Mouse (Mus musculus): ENCODE measurements around the gene Batf3. TPM values are rescaled to one million over a fixed set of nuclear protein-coding genes. Genes with fewer than 3 reads are reported as not detected.

Batf3 gene
- total RNA-seq (2015) (1.0 and 1.9 TPM in 2 replicates), total RNA-seq (2017) (1.3 TPM in 1 of 2 replicates, not detected in the other)

DNA sequence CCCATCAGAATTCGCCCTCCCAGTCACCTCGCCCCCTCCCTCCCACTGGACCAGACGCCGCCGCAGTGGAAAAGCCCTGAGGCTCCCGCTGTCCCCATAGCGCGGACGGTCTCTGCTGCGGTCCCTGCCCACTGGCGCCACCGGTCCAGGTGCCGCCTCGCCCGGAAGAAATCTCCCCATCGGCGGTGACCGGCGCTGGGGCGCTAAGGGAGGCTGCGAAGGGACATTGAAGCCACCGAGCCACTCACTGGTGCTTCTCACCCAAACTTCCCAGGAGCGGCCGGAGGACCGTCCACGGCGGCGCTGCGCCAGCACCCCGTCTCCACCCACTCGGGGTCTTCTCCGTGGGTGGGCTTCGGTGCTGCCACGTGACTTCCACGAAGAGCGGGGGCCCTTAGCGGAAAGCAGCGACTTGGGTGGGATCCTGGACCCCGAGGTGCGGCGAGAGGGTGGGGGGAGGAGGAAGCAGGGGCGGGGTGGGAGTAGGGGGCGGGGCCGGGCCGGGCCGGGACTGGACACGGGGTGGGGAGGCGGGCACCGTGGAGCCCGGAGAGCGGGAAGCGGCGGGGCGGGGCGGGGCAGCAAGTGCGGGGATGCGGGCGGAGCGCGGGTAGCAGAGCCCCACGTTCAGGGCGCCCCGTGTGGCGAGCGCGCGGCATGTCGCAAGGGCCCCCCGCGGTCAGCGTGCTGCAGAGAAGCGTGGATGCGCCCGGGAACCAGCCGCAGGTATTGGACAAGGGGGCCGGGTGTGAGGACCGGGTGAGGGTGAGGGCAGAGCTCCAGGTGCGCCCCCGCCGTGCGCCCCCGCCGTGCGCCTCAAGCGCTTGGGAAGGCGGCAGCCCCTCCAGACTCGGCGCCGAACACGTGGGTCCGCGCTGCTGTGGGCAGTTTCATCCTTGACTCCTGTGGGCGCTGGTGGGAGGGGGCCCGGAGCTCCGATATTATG, at the start of gene Batf3:
TSS of gene Batf3 (plus strand) at position 46 of the 946 bp plus-strand sequence.
- ATAC-seq (replicated peaks; ENCODE audit: poor library complexity) = peak; percentile 63

- ATAC-seq (replicated peaks; ENCODE audit: poor library complexity) = no peak
Observed at GRCm38 (mm10) chr1:191053555-191053954, 44.1 kb upstream of the Batf3 start.

DNA sequence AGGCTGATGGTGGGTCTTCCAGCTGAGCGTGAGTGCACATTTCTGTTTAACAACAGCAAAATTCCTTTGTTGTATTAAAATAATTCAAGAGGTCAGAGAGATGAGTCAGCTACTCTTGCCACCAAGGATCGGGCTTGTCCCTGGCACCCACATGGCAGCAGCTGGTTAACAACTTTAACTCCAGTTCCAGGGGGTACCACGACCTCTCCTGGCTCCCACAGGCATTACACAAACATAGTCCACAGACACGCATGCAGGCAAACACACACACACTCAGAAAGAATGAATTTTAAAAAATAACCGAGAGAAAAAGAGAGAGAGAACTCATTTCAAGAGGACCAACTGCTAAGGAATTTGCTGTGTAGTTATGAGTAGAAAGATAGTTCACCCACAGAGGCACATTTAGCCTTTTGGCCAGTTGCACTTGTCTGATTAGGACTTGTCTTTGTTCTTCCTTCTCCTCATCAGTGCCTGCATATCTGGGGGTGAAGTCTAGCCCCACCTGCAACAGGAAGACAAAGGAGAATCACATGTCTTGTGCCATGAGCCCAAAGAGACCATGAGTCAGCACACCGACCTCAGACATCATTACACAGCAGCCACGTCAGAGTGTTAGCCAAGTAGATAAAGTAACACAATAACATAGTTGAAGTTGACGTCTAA, 42.6 kb upstream of the Batf3 start:
- peak; percentile 91 for ATAC-seq (replicated peaks; ENCODE audit: poor library complexity)

DNA sequence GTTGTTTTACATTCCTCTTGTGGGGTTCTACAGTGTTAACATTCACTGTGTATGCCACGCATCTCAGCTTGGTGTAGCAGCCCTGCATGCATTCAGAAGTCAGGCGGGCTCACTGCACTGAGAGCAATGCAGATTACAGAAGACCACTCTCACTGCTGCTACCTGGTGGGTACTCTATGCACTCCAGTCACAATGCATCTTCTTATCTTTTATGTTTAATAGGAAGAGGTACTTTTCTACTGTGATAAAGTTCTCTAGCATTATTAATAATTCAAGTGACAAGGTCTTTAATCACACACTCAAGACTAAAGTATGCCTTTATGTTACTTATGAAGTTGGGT, 42.1 kb upstream of the Batf3 start:
- ATAC-seq (replicated peaks; ENCODE audit: poor library complexity) = peak; percentile 80

GRCm38 (mm10) chr1:191057461-191057860, 40.2 kb upstream of the Batf3 start:
- ATAC-seq (replicated peaks; ENCODE audit: poor library complexity) = no peak

DNA sequence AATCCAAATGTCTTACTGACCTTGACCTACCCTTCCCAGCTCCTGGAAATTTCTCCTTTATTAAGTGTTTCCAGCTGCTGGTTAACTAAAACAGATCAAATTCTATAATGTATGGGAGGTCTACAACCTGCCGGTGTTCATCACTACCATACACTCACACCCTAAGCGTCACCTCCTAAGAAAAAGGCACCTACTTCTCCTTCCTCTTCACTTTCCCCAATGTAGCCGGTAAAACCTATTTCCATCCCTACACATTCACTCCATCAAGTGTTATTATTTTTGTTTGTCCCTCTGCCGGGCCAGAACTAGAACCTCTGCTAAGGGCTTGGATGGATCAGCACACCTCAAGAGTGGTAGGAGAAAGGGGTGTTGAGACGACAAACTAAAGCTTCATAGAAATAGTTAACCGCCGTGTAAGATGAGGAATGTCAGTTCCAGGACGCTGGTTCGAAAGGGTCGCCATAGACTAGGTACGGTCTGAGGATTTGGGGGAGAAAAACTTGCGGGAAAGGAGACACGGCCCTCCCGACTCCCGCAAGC, 35.3 kb upstream of the Batf3 start:
- ATAC-seq (replicated peaks; ENCODE audit: poor library complexity) = peak; percentile 12

DNA sequence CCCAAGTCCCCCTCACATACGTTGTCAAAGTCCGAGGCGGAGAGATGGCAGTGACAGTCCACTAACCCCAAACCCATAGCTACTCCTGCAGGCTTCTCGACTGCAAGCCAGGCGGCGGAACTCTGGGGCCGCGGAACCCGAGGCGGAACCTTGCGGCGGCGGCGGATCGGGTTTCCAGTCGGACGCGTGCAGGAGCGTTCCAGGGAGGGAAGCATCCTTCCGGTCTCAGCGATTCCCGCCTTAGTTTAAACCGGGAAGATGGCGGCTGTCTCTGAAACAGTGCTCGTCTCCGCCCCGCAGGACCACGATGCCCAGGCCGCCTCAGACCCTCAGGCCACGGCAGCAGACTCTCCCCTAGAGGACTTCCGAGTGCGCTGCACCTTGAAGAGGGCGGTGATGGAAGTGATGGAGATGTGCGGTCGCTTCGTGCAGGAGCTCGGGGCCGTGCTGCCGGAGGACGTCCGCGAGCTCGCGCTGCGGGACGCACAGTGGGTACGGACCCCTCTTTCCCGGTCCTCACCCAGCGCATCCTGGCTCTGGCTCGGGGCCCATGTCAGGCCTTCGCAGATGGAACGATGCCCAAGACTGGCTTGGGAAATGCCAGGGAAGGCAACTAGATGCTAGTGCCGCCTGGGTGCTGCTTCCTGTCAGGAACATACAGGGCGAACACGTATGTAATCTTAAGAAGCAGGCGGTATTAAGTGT, 34.7 kb upstream of the Batf3 start, which contains the start of the genes Tatdn3 and Nsl1:
TSS of gene Tatdn3 (minus strand) at position 152 of the 705 bp plus-strand sequence.
TSS of gene Nsl1 (plus strand) at position 232 of the 705 bp plus-strand sequence.
- peak; percentile 98 for ATAC-seq (replicated peaks; ENCODE audit: poor library complexity)

GRCm38 (mm10) chr1:191063700-191064099, 33.9 kb upstream of the Batf3 start:
- no peak for ATAC-seq (replicated peaks; ENCODE audit: poor library complexity)

DNA sequence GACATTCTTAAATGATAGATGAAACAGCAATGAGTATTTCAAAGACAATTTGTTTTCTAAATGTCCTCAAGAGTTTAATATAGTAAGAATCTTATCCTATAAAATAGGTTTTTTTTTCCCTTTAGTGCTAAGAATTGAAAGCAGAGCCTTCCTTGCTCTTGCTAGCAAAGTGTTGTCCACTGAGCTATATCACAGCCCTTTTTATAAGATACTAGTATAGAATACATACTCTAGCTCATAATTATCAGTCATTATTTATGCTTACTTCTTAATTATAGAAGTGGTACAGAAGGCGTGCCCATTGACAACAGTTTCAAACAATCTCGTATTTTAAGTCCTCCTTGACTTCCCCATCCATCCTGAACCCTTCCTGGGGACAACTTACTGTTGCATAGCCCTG, 33.1 kb upstream of the Batf3 start:
- ATAC-seq (replicated peaks; ENCODE audit: poor library complexity) = no peak

GRCm38 (mm10) chr1:191065188-191065587, 32.5 kb upstream of the Batf3 start:
- peak; percentile 24; the same call in 1 of the 2 replicates for ATAC-seq (replicated peaks; ENCODE audit: poor library complexity)

DNA sequence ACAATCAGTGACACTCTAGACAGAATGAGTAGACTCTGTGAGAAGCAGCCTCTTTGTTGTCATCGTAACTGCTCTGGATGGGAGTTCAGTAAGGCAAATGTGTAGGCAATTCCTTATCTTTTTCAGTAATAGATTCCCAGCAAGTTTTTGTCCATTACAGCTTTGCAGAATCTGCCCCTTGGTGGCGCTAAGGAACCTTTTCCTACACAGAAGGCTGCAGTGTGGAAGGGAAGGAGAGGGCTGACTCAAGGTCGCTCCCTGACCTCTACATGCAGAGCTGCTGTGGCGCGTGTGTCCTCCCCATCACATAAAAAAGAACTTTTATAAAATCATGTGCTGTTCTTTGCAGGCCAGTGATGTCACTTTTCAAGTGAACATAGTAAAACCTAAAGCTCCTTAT, 29.3 kb upstream of the Batf3 start:
- peak; percentile 42; the same call in 1 of the 2 replicates for ATAC-seq (replicated peaks; ENCODE audit: poor library complexity)

GRCm38 (mm10) chr1:191070259-191070658, 27.4 kb upstream of the Batf3 start:
- no peak for ATAC-seq (replicated peaks; ENCODE audit: poor library complexity)

DNA sequence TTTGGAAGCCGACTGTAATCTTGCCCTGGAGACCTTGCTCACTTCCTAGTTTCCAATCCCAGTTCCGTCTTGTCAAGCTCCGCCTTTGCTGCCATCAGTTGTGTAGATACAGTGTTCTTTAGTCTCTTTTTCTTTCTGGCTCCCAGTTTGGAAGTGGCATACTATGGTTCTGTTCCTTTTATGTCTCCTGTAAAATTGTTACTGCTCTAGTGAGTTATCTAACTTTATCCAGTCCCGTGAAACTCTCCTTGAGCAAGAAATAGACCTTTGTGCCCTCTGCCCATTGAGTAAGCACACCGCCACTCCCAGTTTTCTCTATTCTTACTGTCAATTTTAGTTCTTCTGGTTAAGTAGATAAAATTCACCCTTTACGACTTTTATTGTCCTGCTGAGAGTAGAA, 26.0 kb upstream of the Batf3 start:
- no peak for ATAC-seq (replicated peaks; ENCODE audit: poor library complexity)

- no peak for ATAC-seq (replicated peaks; ENCODE audit: poor library complexity)
Observed at GRCm38 (mm10) chr1:191072329-191072913, 25.2 kb upstream of the Batf3 start.

DNA sequence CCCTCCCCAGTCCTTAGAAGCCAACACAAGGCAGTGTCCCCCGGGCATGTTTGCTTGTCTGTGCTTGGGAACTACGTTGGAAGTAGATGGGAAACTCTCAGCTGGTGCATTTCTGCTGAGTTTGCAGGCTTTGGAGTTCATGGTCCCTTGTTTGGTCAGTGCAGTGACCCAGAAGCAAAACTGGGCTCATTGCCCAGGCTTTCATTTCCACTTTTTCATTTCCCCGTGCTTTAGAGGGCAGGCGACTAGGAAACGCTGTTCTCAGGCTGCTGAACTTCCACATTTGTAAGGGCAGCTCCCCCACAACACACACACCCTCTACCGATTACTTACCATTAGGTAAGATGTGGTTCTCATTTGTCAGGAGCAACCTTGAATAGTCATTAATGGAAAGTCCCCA, 24.6 kb upstream of the Batf3 start:
- ATAC-seq (replicated peaks; ENCODE audit: poor library complexity) = peak; percentile 74

GRCm38 (mm10) chr1:191073486-191073885, 24.2 kb upstream of the Batf3 start:
- ATAC-seq (replicated peaks; ENCODE audit: poor library complexity) = peak; percentile 17; the same call in 1 of the 2 replicates

DNA sequence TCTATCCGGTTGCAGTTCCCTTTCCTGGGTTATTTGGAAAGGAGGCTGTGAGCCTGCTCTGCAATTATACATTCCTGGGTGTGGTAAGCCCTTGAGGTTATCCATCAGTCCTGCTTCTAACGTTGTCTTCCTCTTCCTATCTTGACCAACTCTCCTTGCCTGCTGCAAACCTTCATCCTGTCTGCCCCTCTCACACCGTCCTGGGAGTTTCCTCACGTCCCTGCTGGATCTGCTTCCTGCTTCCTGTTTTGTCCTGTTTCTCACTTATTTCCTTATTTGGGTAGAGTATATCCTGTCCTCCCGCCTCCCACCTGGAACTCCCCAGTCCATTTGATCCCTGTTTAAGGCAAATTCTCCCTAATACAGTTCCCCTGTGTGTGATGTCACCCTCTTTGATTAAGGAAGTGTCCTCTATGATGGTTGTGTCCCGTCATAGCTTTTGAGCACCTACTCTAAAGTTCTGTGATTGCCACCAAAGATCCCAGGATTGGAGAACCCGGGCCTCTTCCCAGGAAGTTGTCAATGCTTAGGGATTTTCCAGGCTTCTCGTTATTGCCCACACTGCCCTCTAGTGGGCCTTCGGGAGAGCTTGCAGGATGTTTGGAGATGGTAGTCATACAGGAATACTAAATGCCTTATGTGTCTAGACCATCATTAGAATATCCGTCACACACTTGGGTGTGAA, 22.3 kb upstream of the Batf3 start:
- peak; percentile 56 for ATAC-seq (replicated peaks; ENCODE audit: poor library complexity)

- no peak for ATAC-seq (replicated peaks; ENCODE audit: poor library complexity)
Observed at GRCm38 (mm10) chr1:191083230-191083629, 14.4 kb upstream of the Batf3 start.

DNA sequence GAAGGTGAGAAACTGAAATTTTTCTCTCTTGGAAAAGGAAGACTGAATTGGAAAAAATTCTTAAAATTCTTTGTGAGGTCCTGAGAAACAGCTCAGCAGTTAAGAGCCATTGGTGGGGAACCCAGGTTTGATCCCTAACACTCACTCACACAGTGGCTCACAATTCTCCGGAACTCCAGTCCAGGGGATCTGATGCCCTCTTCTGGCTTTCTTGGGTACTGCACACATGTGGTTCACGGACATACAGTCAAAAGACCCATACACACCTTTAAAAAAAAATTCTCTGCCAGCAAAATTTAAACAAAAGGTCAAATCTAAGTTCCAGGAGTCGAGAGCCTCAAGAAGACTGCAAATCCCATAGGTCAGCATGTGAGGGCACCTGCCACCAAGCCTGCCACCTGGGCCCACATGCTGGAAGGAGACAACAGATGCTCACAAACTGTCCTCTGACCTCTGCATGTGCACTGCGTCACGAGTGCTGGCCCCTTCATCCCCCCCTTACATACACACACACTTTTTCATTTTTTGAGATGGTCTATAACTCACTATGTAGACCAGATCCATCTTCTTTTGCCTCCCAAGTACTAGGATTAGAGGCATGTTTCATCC, 12.6 kb upstream of the Batf3 start:
- ATAC-seq (replicated peaks; ENCODE audit: poor library complexity) = peak; percentile 41

Data from megakaryocyte progenitor cell, adult 5-6 weeks (primary cell).